In genomic region chr8:44257051-44257450, GRCm38 (mm10) we compare ENCODE assay signal across 27 mouse cellular contexts.
DNase-seq lines count a peak whose midpoint lies in the region; ATAC-seq and TF ChIP-seq lines count a peak whose summit lies in the region.
"Had no signal": no experiment of that assay in that cellular context is flagged by ENCODE, and none has a peak within 500 bp of the region (broad histone marks: within the 10 kb centered on the region; RNA-seq: fewer than 3 reads in every experiment).

No protein-coding gene starts in this region.

- H3K27ac ChIP-seq in kidney, postnatal 0 days = no peak overlapping the region
- H3K27ac ChIP-seq in embryonic facial prominence, embryonic 11.5 days (replicated peaks; ENCODE audit: low read depth, low read length) = no peak overlapping the region
- H3K27ac ChIP-seq: embryonic facial prominence, embryonic 13.5 days; forebrain, embryonic 12.5 days; forebrain, embryonic 15.5 days; heart, adult 2 months; heart, embryonic 10.5 days; heart, embryonic 13.5 days; hindbrain, embryonic 15.5 days had no signal

- no peaks in the 10 kb centered on the region for H3K36me3 ChIP-seq in kidney, postnatal 0 days (ENCODE audit: insufficient read depth, low read length)
- no peaks in the 10 kb centered on the region for H3K36me3 ChIP-seq in embryonic facial prominence, embryonic 11.5 days (replicated peaks; ENCODE audit: control insufficient read depth, insufficient read depth, low read depth, low read length)
- H3K36me3 ChIP-seq: embryonic facial prominence, embryonic 13.5 days; forebrain, embryonic 12.5 days; forebrain, embryonic 15.5 days; heart, embryonic 10.5 days; heart, embryonic 13.5 days; hindbrain, embryonic 15.5 days had no signal

- no peaks in the 10 kb centered on the region for H3K9me3 ChIP-seq in kidney, postnatal 0 days (replicated peaks; ENCODE audit: low read length)
- no peaks in the 10 kb centered on the region for H3K9me3 ChIP-seq in embryonic facial prominence, embryonic 11.5 days (replicated peaks; ENCODE audit: control insufficient read depth, low read length)
- H3K9me3 ChIP-seq: embryonic facial prominence, embryonic 13.5 days; forebrain, embryonic 12.5 days; forebrain, embryonic 15.5 days; heart, embryonic 10.5 days; heart, embryonic 13.5 days; hindbrain, embryonic 15.5 days had no signal

- no peak overlapping the region for H3K9ac ChIP-seq in kidney, postnatal 0 days (ENCODE audit: low read depth, low read length)
- no peak overlapping the region for H3K9ac ChIP-seq in embryonic facial prominence, embryonic 11.5 days (replicated peaks; ENCODE audit: low read length)
- H3K9ac ChIP-seq: embryonic facial prominence, embryonic 13.5 days; forebrain, embryonic 12.5 days; forebrain, embryonic 15.5 days; heart, embryonic 13.5 days; hindbrain, embryonic 15.5 days had no signal

- no peak overlapping the region for H3K4me2 ChIP-seq in kidney, postnatal 0 days (ENCODE audit: low read length)
- no peak overlapping the region for H3K4me2 ChIP-seq in embryonic facial prominence, embryonic 11.5 days (ENCODE audit: low read depth, low read length)
- H3K4me2 ChIP-seq: embryonic facial prominence, embryonic 13.5 days; forebrain, embryonic 12.5 days; forebrain, embryonic 15.5 days; heart, embryonic 13.5 days; hindbrain, embryonic 15.5 days had no signal

- peak; percentile 27 for DNase-seq in embryo, embryonic 10 days (ENCODE audit: low spot score)
- DNase-seq in embryo, embryonic 9.5 days (ENCODE audit: extremely low spot score) = no peak
- peak; percentile 50 for DNase-seq in kidney, postnatal 0 days (ENCODE audit: low spot score)
- no peak for DNase-seq in kidney, postnatal 14 days
- peak; percentile 54 for DNase-seq in embryonic facial prominence, embryonic 11.5 days (ENCODE audit: low spot score)
- no peak for DNase-seq in urinary bladder, adult 2 months (ENCODE audit: low spot score)
- DNase-seq in spleen, adult 18-20 months = no peak
- no peak for DNase-seq in adrenal gland, adult 2 months
- DNase-seq: adrenal gland, postnatal 10 days; adrenal gland, postnatal 36 days; cerebellum, adult 11-12 months; cerebellum, adult 8-10 months; cerebellum, postnatal 10 days; cerebellum, postnatal 36 days; gastrocnemius, postnatal 10 days; gastrocnemius, postnatal 36 days; heart, adult 2 months; heart, postnatal 14 days; heart, postnatal 4 days had no signal

- ATAC-seq in kidney, postnatal 0 days (replicated peaks; ENCODE audit: low FRiP score, low read depth) = no peak
- ATAC-seq in embryonic facial prominence, embryonic 11.5 days (replicated peaks; ENCODE audit: insufficient number of reproducible peaks, low FRiP score, low TSS enrichment, low read depth) = no peak
- ATAC-seq: activated CD4-positive, CD25-positive, alpha-beta regulatory T cell, adult 4 months; forebrain, embryonic 15.5 days had no signal

- H3K4me3 ChIP-seq in kidney, postnatal 0 days (replicated peaks; ENCODE audit: low read depth, low read length) = no peak overlapping the region
- no peak overlapping the region for H3K4me3 ChIP-seq in embryonic facial prominence, embryonic 11.5 days (ENCODE audit: low read depth, low read length)
- H3K4me3 ChIP-seq: embryonic facial prominence, embryonic 13.5 days; erythroblast, embryonic 14.5 days; forebrain, embryonic 12.5 days; forebrain, embryonic 15.5 days; heart, adult 2 months; heart, embryonic 10.5 days; heart, embryonic 13.5 days; hindbrain, embryonic 15.5 days had no signal

- 24% methylated on average over 6 of the region's 6 CpGs for WGBS in kidney, postnatal 0 days
- WGBS in embryonic facial prominence, embryonic 11.5 days = 27% methylated on average over 6 of the region's 6 CpGs

- TF ChIP-seq CTCF in kidney, postnatal 0 days (IDR thresholded peaks at IDR 0.05; ENCODE audit: low read depth) = no peak

- no peaks in the 10 kb centered on the region for H3K27me3 ChIP-seq in kidney, postnatal 0 days (ENCODE audit: insufficient read depth, low read length)
- H3K27me3 ChIP-seq in embryonic facial prominence, embryonic 11.5 days (ENCODE audit: control insufficient read depth, insufficient read depth, low read length) = no peaks in the 10 kb centered on the region
- H3K27me3 ChIP-seq: embryonic facial prominence, embryonic 13.5 days; forebrain, embryonic 12.5 days; forebrain, embryonic 15.5 days; heart, embryonic 13.5 days; hindbrain, embryonic 15.5 days had no signal

- H3K4me1 ChIP-seq in kidney, postnatal 0 days (replicated peaks; ENCODE audit: insufficient read depth, low read length) = no peaks in the 10 kb centered on the region
- H3K4me1 ChIP-seq in embryonic facial prominence, embryonic 11.5 days (ENCODE audit: control insufficient read depth, insufficient read depth, low read length) = no peaks in the 10 kb centered on the region
- H3K4me1 ChIP-seq: forebrain, embryonic 12.5 days; forebrain, embryonic 15.5 days; heart, embryonic 10.5 days; heart, embryonic 13.5 days; hindbrain, embryonic 15.5 days had no signal

Comparison
In these comparisons a context has a peak if more than half of its experiments do, and no peak if none do; other contexts are left out.
1. DNase-seq: peak in embryo, embryonic 10 days (single experiment), kidney, postnatal 0 days (single experiment) and embryonic facial prominence, embryonic 11.5 days (single experiment); none in embryo, embryonic 9.5 days (single experiment), kidney, postnatal 14 days (single experiment), urinary bladder, adult 2 months (single experiment), spleen, adult 18-20 months (0 of 2) and adrenal gland, adult 2 months (single experiment).